Mouse (Mus musculus) heart, adult 2 months (tissue): ENCODE results near the gene Grk1.

Experiments used
- CTCF ChIP-seq: fragments of 200-600 bp; IDR thresholded peaks from 2 replicates; pipeline ENCODE4 v1.8.1; 2022; ENCODE audit warnings: antibody characterized with exemption, mild to moderate bottlenecking, moderate library complexity
- POLR2A ChIP-seq: fragments of 200-500 bp; IDR thresholded peaks from 2 replicates; pipeline ENCODE4 v1.6.1; 2011; ENCODE audit warnings: mild to moderate bottlenecking, low read depth, low read length, control low read depth; ENCODE audit not compliant: insufficient read depth

- TF ChIP-seq CTCF (no peak), POLR2A (no peak)
These were observed 18.5 kb upstream of the Grk1 start for GRCm38 (mm10) chr8:13386366-13386765.
